Mouse (Mus musculus) T-helper 17 cell (primary cell): ENCODE data around the gene Ssbp2.

Experiments used
- in situ Hi-C, 2 experiments: fragments of 300-600 bp; cut with MboI, MseI; formaldehyde crosslinking; loops; 1 replicate in 1 of 2; 2 replicates in 1 of 2; pipeline ENCODE4 v1.15.1; 2025; ENCODE audit warnings: high pct_unique_total_duplicates in 2 of 2

Ssbp2 gene

GRCm38 (mm10) chr13:91459896-91460620 lies at the start of gene Ssbp2:
TSS of gene Ssbp2 (plus strand) at chr13:91460283.
- in situ Hi-C loops = loop anchor here (10.0 to 25.0 kb wide), 2 partner anchors 85 to 177 kb away; no protein-coding TSS in a partner anchor

GRCm38 (mm10) chr13:91413752-91414503 lies 46.2 kb upstream of the Ssbp2 start:
- in situ Hi-C loops = loop anchor here in 1 of 2 experiments (10.0 kb wide), 1 partner anchor 1871 kb away; no protein-coding TSS in a partner anchor

GRCm38 (mm10) chr13:91415896-91416295 lies 44.2 kb upstream of the Ssbp2 start:
- in situ Hi-C loops = loop anchor here in 1 of 2 experiments (10.0 kb wide), 1 partner anchor 1869 kb away; no protein-coding TSS in a partner anchor

GRCm38 (mm10) chr13:91416698-91417097 lies 43.4 kb upstream of the Ssbp2 start:
- in situ Hi-C loops = loop anchor here in 1 of 2 experiments (10.0 kb wide), 1 partner anchor 1868 kb away; no protein-coding TSS in a partner anchor

- in situ Hi-C loops = no loop called here
Observed at GRCm38 (mm10) chr13:91421387-91421949, 38.6 kb upstream of the Ssbp2 start.

- in situ Hi-C loops = no loop called here
Observed at GRCm38 (mm10) chr13:91430867-91431266, 29.2 kb upstream of the Ssbp2 start.

GRCm38 (mm10) chr13:91431392-91432355 lies 28.4 kb upstream of the Ssbp2 start:
- in situ Hi-C loops = no loop called here

- in situ Hi-C loops = no loop called here
Observed at GRCm38 (mm10) chr13:91433021-91433420, 27.1 kb upstream of the Ssbp2 start.

GRCm38 (mm10) chr13:91437931-91438330 lies 22.2 kb upstream of the Ssbp2 start:
- in situ Hi-C loops = no loop called here

- in situ Hi-C loops = no loop called here
Observed at GRCm38 (mm10) chr13:91441476-91441875, 18.6 kb upstream of the Ssbp2 start.

- in situ Hi-C loops = no loop called here
Observed at GRCm38 (mm10) chr13:91446728-91447127, 13.4 kb upstream of the Ssbp2 start.

GRCm38 (mm10) chr13:91448936-91449335 lies 11.1 kb upstream of the Ssbp2 start:
- in situ Hi-C loops = no loop called here

- in situ Hi-C loops = loop anchor here (5.0 to 25.0 kb wide), 3 partner anchors 77 to 186 kb away; no protein-coding TSS in a partner anchor
Observed at GRCm38 (mm10) chr13:91451405-91452166, 8.5 kb upstream of the Ssbp2 start.

GRCm38 (mm10) chr13:91452269-91452668 lies 7.8 kb upstream of the Ssbp2 start:
- in situ Hi-C loops = loop anchor here (5.0 to 25.0 kb wide), 3 partner anchors 77 to 185 kb away; no protein-coding TSS in a partner anchor

GRCm38 (mm10) chr13:91453236-91453635 lies 6.8 kb upstream of the Ssbp2 start:
- in situ Hi-C loops = loop anchor here (5.0 to 25.0 kb wide), 3 partner anchors 78 to 184 kb away; no protein-coding TSS in a partner anchor

- in situ Hi-C loops = loop anchor here (10.0 to 25.0 kb wide), 2 partner anchors 81 to 181 kb away; no protein-coding TSS in a partner anchor
Observed at GRCm38 (mm10) chr13:91456041-91456440, 4.0 kb upstream of the Ssbp2 start.

- in situ Hi-C loops = loop anchor here (10.0 to 25.0 kb wide), 2 partner anchors 82 to 181 kb away; no protein-coding TSS in a partner anchor
Observed at GRCm38 (mm10) chr13:91456735-91457134, 3.3 kb upstream of the Ssbp2 start.

- in situ Hi-C loops = loop anchor here (10.0 to 25.0 kb wide), 2 partner anchors 83 to 179 kb away; no protein-coding TSS in a partner anchor
Observed at GRCm38 (mm10) chr13:91457974-91458373, 2.1 kb upstream of the Ssbp2 start.

GRCm38 (mm10) chr13:91459489-91459888 lies 594 bp upstream of the Ssbp2 start:
- in situ Hi-C loops = loop anchor here (10.0 to 25.0 kb wide), 2 partner anchors 85 to 178 kb away; no protein-coding TSS in a partner anchor
